Comparison of ENCODE assay signal across 11 mouse cellular contexts in the genomic region with DNA sequence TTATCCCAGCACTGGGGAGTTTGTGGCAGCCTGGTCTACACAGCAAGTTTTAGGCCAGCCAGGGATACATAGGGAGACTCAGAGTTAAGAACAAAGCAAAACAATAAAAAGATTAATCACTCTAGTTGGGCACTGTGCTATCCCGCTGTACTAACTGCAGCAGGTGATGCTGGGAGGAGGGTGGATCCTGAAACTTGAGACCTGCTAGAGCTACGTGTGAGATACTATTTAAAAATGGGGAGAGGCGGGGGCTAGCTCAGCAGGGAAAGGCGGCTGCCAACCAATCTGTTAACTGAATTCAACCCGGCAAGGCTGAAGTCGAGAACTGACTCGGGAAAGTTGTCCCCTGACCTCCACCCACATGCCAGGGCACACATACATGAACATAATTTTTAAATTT. TPM values are rescaled to one million over a fixed set of nuclear protein-coding genes. Genes with fewer than 3 reads are reported as not detected.
DNase-seq lines count a peak whose midpoint lies in the region; ATAC-seq and TF ChIP-seq lines count a peak whose summit lies in the region.
"Had no signal": no experiment of that assay in that cellular context is flagged by ENCODE, and none has a peak within 500 bp of the region (broad histone marks: within the 10 kb centered on the region; RNA-seq: fewer than 3 reads in every experiment).

No protein-coding gene starts in this region.

- ATAC-seq in embryonic facial prominence, embryonic 13.5 days (ENCODE audit: insufficient number of reproducible peaks, insufficient read depth, low FRiP score, low TSS enrichment, low read depth): no peak
- ATAC-seq in lung, embryonic 16.5 days (ENCODE audit: low read depth): peak; percentile 43; the same call in 1 of the 2 replicates
- ATAC-seq in intestine, postnatal 0 days: no peak
- peak; percentile 76; the same call in 1 of the 2 replicates for ATAC-seq in stomach, embryonic 16.5 days (ENCODE audit: insufficient read depth, low FRiP score)
- ATAC-seq in CD4-positive, CD25-positive, alpha-beta regulatory T cell, adult 4 months: no peak
- ATAC-seq: Patski had no signal

- no peak overlapping the region for H3K9ac ChIP-seq in embryonic facial prominence, embryonic 13.5 days
- H3K9ac ChIP-seq in lung, embryonic 16.5 days (ENCODE audit: low read length): no peak overlapping the region
- H3K9ac ChIP-seq in intestine, postnatal 0 days (ENCODE audit: low read depth, low read length): no peak overlapping the region
- no peak overlapping the region for H3K9ac ChIP-seq in stomach, embryonic 16.5 days (ENCODE audit: low read length)
- H3K9ac ChIP-seq: embryonic facial prominence, embryonic 12.5 days had no signal

- peaks cover 6% of the 10 kb centered on the region; the same call in 1 of the 2 replicates for H3K4me1 ChIP-seq in embryonic facial prominence, embryonic 13.5 days
- H3K4me1 ChIP-seq in embryonic facial prominence, embryonic 10.5 days: peaks cover 33% of the 10 kb centered on the region
- peaks cover 9% of the 10 kb centered on the region; the same call in 1 of the 2 replicates for H3K4me1 ChIP-seq in lung, embryonic 16.5 days (replicated peaks; ENCODE audit: control insufficient read depth, insufficient read depth, low read length)
- H3K4me1 ChIP-seq in lung, adult 2 months (ENCODE audit: control insufficient read depth, insufficient read depth, low read length): no peaks in the 10 kb centered on the region
- no peaks in the 10 kb centered on the region for H3K4me1 ChIP-seq in intestine, postnatal 0 days (replicated peaks; ENCODE audit: control insufficient read depth, insufficient read depth, low read length)
- H3K4me1 ChIP-seq in stomach, embryonic 16.5 days (ENCODE audit: control insufficient read depth, insufficient read depth, low read length): peaks cover 10% of the 10 kb centered on the region; the same call in 1 of the 2 replicates

- DNase-seq in embryonic facial prominence, embryonic 10.5 days (ENCODE audit: low spot score): no peak
- DNase-seq in lung, adult 2 months: no peak
- no peak for DNase-seq in thymus, adult 18-20 months
- DNase-seq: lung, adult 18-20 months had no signal

- H3K36me3 ChIP-seq in embryonic facial prominence, embryonic 13.5 days: no peaks in the 10 kb centered on the region
- 0 out of 2 replicates have a peak, but pooled peaks cover 6% of the 10 kb centered on the region for H3K36me3 ChIP-seq in embryonic facial prominence, embryonic 10.5 days (replicated peaks)
- H3K36me3 ChIP-seq in lung, embryonic 16.5 days (ENCODE audit: control insufficient read depth, insufficient read depth, low read length): no peaks in the 10 kb centered on the region
- H3K36me3 ChIP-seq in intestine, postnatal 0 days (ENCODE audit: control insufficient read depth, insufficient read depth): peaks cover 5% of the 10 kb centered on the region; the same call in 1 of the 2 replicates
- no peaks in the 10 kb centered on the region for H3K36me3 ChIP-seq in stomach, embryonic 16.5 days (ENCODE audit: control insufficient read depth, insufficient read depth, low read length)
- H3K36me3 ChIP-seq: embryonic facial prominence, embryonic 12.5 days had no signal

- WGBS in embryonic facial prominence, embryonic 13.5 days: 23% methylated on average over 7 of the region's 7 CpGs
- 18% methylated on average over 7 of the region's 7 CpGs for WGBS in embryonic facial prominence, embryonic 10.5 days
- 19% methylated on average over 7 of the region's 7 CpGs for WGBS in lung, embryonic 16.5 days
- WGBS in lung, adult 2 months: 53% methylated on average over 7 of the region's 7 CpGs
- 23% methylated on average over 7 of the region's 7 CpGs for WGBS in intestine, postnatal 0 days
- 23% methylated on average over 7 of the region's 7 CpGs for WGBS in stomach, embryonic 16.5 days

- H3K9me3 ChIP-seq in embryonic facial prominence, embryonic 13.5 days: no peaks in the 10 kb centered on the region
- H3K9me3 ChIP-seq in embryonic facial prominence, embryonic 10.5 days: no peaks in the 10 kb centered on the region
- no peaks in the 10 kb centered on the region for H3K9me3 ChIP-seq in lung, embryonic 16.5 days (ENCODE audit: control insufficient read depth, low read length)
- H3K9me3 ChIP-seq in intestine, postnatal 0 days (ENCODE audit: control insufficient read depth): no peaks in the 10 kb centered on the region
- H3K9me3 ChIP-seq in stomach, embryonic 16.5 days (replicated peaks; ENCODE audit: control insufficient read depth, low read length): no peaks in the 10 kb centered on the region
- H3K9me3 ChIP-seq: embryonic facial prominence, embryonic 12.5 days had no signal

- no peak overlapping the region for H3K27ac ChIP-seq in embryonic facial prominence, embryonic 13.5 days
- no peak overlapping the region for H3K27ac ChIP-seq in embryonic facial prominence, embryonic 10.5 days (replicated peaks)
- H3K27ac ChIP-seq in lung, embryonic 16.5 days (ENCODE audit: low read length): no peak overlapping the region
- H3K27ac ChIP-seq in intestine, postnatal 0 days (ENCODE audit: low read depth, low read length): no peak overlapping the region
- H3K27ac ChIP-seq in stomach, embryonic 16.5 days (ENCODE audit: low read length): 0 out of 2 replicates have a peak overlapping the region, but pooled peaks have one; percentile 40
- H3K27ac ChIP-seq: embryonic facial prominence, embryonic 12.5 days had no signal

- no peaks in the 10 kb centered on the region for H3K27me3 ChIP-seq in embryonic facial prominence, embryonic 13.5 days
- no peaks in the 10 kb centered on the region for H3K27me3 ChIP-seq in embryonic facial prominence, embryonic 10.5 days (replicated peaks; ENCODE audit: low read depth, poor library complexity, severe bottlenecking)
- no peaks in the 10 kb centered on the region for H3K27me3 ChIP-seq in lung, embryonic 16.5 days (ENCODE audit: control insufficient read depth, insufficient read depth, low read depth, low read length)
- no peaks in the 10 kb centered on the region for H3K27me3 ChIP-seq in intestine, postnatal 0 days (replicated peaks; ENCODE audit: control insufficient read depth, insufficient read depth, low read length)
- no peaks in the 10 kb centered on the region for H3K27me3 ChIP-seq in stomach, embryonic 16.5 days (ENCODE audit: control insufficient read depth, insufficient read depth, low read length)
- H3K27me3 ChIP-seq: embryonic facial prominence, embryonic 12.5 days; Patski had no signal

- no peak for TF ChIP-seq CTCF in lung, adult 2 months (IDR thresholded peaks at IDR 0.05; ENCODE audit: insufficient read depth, low read length)
- no peak for TF ChIP-seq CTCF in intestine, postnatal 0 days (IDR thresholded peaks at IDR 0.05; ENCODE audit: low read depth)

- H3K4me3 ChIP-seq in embryonic facial prominence, embryonic 13.5 days: no peak overlapping the region
- H3K4me3 ChIP-seq in embryonic facial prominence, embryonic 10.5 days: no peak overlapping the region; the same call in 1 of the 2 replicates
- no peak overlapping the region for H3K4me3 ChIP-seq in lung, embryonic 16.5 days (ENCODE audit: low read length)
- H3K4me3 ChIP-seq in lung, adult 2 months (replicated peaks; ENCODE audit: extremely low read depth, low read depth, low read length): no peak overlapping the region
- H3K4me3 ChIP-seq in intestine, postnatal 0 days (ENCODE audit: low read depth, low read length): no peak overlapping the region
- no peak overlapping the region for H3K4me3 ChIP-seq in stomach, embryonic 16.5 days (replicated peaks; ENCODE audit: low read length)
- H3K4me3 ChIP-seq: embryonic facial prominence, embryonic 12.5 days had no signal

- TF ChIP-seq POLR2A in lung, adult 2 months (IDR thresholded peaks at IDR 0.05; ENCODE audit: borderline replicate concordance, extremely low read depth, low read depth, low read length): no peak

- H3K4me2 ChIP-seq in embryonic facial prominence, embryonic 13.5 days: peak overlapping the region; percentile 20; the same call in 1 of the 2 replicates
- 0 out of 2 replicates have a peak overlapping the region, but pooled peaks have one; percentile 13 for H3K4me2 ChIP-seq in lung, embryonic 16.5 days (ENCODE audit: low read depth, low read length)
- H3K4me2 ChIP-seq in intestine, postnatal 0 days (replicated peaks; ENCODE audit: low read depth): peak overlapping the region; percentile 24
- H3K4me2 ChIP-seq in stomach, embryonic 16.5 days (ENCODE audit: low read depth, low read length): peak overlapping the region; percentile 30; the same call in 1 of the 2 replicates
- H3K4me2 ChIP-seq: embryonic facial prominence, embryonic 12.5 days had no signal

RNA-seq across cellular contexts. Expression of gene Dnmbp, which starts 45.9 kb away (rescaled TPM):
- polyA plus RNA-seq in embryonic facial prominence, embryonic 13.5 days (2015; fragmentation: Nextera tagmentation; extraction: Ambion mirVana): 19.9 and 20.5 TPM in 2 replicates
- 20.4 and 20.8 TPM in 2 replicates for polyA plus RNA-seq in embryonic facial prominence, embryonic 10.5 days (2016; fragmentation: Nextera tagmentation; extraction: Ambion mirVana)
- 20.4 and 22.1 TPM in 2 replicates for polyA plus RNA-seq in lung, embryonic 16.5 days (2015; fragmentation: Nextera tagmentation; extraction: Ambion mirVana)
- 17.1 and 18.6 TPM in 2 replicates for polyA plus RNA-seq in lung, adult 2 months (2012; rRNA removed)
- 21.4 TPM in 2 replicates for polyA plus RNA-seq in intestine, postnatal 0 days (2015; fragmentation: Nextera tagmentation; extraction: Ambion mirVana)
- polyA plus RNA-seq in stomach, embryonic 16.5 days (2015; fragmentation: Nextera tagmentation; extraction: Ambion mirVana): 25.8 and 27.5 TPM in 2 replicates
- polyA plus RNA-seq in CD4-positive, CD25-positive, alpha-beta regulatory T cell, adult 4 months (2017; shearing (Covaris generic)): 1 to 10 TPM; 5.9 to 7.9 TPM

Comparison
In these comparisons a context has a peak if more than half of its experiments do, and no peak if none do; other contexts are left out.
1. ATAC-seq: peak in lung, embryonic 16.5 days (single experiment) and stomach, embryonic 16.5 days (single experiment); none in embryonic facial prominence, embryonic 13.5 days (single experiment), intestine, postnatal 0 days (single experiment) and CD4-positive, CD25-positive, alpha-beta regulatory T cell, adult 4 months (single experiment).
2. Peak in every context shown above with its lines, with median percentiles within 50 percentile points of each other: H3K4me2 ChIP-seq.